12 mouse cellular contexts compared by ENCODE assay signal in the genomic region with DNA sequence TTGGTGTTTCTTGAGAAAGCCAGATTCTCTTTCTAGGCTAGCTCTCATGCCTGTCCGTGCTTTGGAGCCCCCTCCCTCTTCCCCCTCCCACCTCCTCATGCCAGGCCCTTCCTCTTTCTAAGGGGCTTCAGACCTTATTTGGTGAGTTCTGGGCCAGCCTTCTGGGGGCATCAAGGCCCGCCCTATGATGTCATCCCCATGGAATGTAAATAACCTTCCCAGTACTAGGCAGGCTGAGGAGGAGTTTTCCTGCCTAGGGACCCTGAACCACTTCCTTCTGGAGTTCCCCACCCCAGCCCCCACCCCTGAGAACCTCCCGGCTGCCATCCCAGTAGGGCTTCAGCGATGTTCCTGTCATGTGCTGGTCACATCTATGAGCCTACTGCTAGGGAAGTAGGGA. TPM values are rescaled to one million over a fixed set of nuclear protein-coding genes. Genes with fewer than 3 reads are reported as not detected.
DNase-seq lines count a peak whose midpoint lies in the region; ATAC-seq and TF ChIP-seq lines count a peak whose summit lies in the region.
"Had no signal": no experiment of that assay in that cellular context is flagged by ENCODE, and none has a peak within 500 bp of the region (broad histone marks: within the 10 kb centered on the region; RNA-seq: fewer than 3 reads in every experiment).

No protein-coding gene starts in this region.

- peak overlapping the region; percentile 90 for H3K27ac ChIP-seq in heart, embryonic 12.5 days (ENCODE audit: poor library complexity, severe bottlenecking)
- H3K27ac ChIP-seq in spleen, adult 2 months (ENCODE audit: insufficient read depth, low read length): 0 out of 2 replicates have a peak overlapping the region, but pooled peaks have one; percentile 3
- H3K27ac ChIP-seq in limb, embryonic 15.5 days: peak overlapping the region; percentile 62; the same call in 1 of the 2 replicates

- 10% methylated on average over 4 of the region's 4 CpGs for WGBS in heart, embryonic 12.5 days
- whole genome bisulfite sequencing in spleen, adult 2 months: 83% methylated on average over 4 of the region's 4 CpGs
- WGBS in limb, embryonic 15.5 days: 46% methylated on average over 4 of the region's 4 CpGs

- no peak for DNase-seq in heart, adult 18-20 months
- DNase-seq in spleen, adult 2 months (ENCODE audit: low read depth in 1 of 2, low spot score in 2 of 2): no peak
- DNase-seq in spleen, postnatal 4 days (ENCODE audit: low spot score in 2 of 2): no peak
- DNase-seq in yolk sac, embryonic 10.5 days (ENCODE audit: low spot score): peak; percentile 78
- no peak for DNase-seq in right cerebral cortex, adult 2 months (ENCODE audit: low spot score in 2 of 2)
- no peak for DNase-seq in left cerebral cortex, postnatal 10 days (ENCODE audit: extremely low spot score in 1 of 2, low spot score in 2 of 2)
- DNase-seq: adrenal gland, postnatal 14 days had no signal

- H3K9ac ChIP-seq in heart, embryonic 12.5 days: peak overlapping the region; percentile 36; the same call in 1 of the 2 replicates
- H3K9ac ChIP-seq in limb, embryonic 15.5 days: no peak overlapping the region

- TF ChIP-seq POLR2A in spleen, adult 2 months (IDR thresholded peaks at IDR 0.05; ENCODE audit: low read depth, low read length): no peak

- peaks cover 72% of the 10 kb centered on the region for H3K36me3 ChIP-seq in heart, embryonic 12.5 days
- peaks cover 36% of the 10 kb centered on the region for H3K36me3 ChIP-seq in spleen, adult 2 months (ENCODE audit: control insufficient read depth, insufficient read depth, low read length)
- H3K36me3 ChIP-seq in limb, embryonic 15.5 days: peaks cover 73% of the 10 kb centered on the region

- H3K4me3 ChIP-seq in heart, embryonic 12.5 days: no peak overlapping the region
- no peak overlapping the region for H3K4me3 ChIP-seq in spleen, adult 2 months (ENCODE audit: extremely low read depth, insufficient read depth, insufficient read length)
- H3K4me3 ChIP-seq in limb, embryonic 15.5 days: no peak overlapping the region
- H3K4me3 ChIP-seq: megakaryocyte, embryonic 14.5 days had no signal

- TF ChIP-seq CTCF in spleen, adult 2 months (IDR thresholded peaks at IDR 0.05; ENCODE audit: extremely low read depth, insufficient read depth, insufficient read length, insufficient replicate concordance): no peak

- no peaks in the 10 kb centered on the region for H3K27me3 ChIP-seq in heart, embryonic 12.5 days (replicated peaks)
- no peaks in the 10 kb centered on the region for H3K27me3 ChIP-seq in spleen, adult 2 months (ENCODE audit: control insufficient read depth, insufficient read depth, low read length)
- H3K27me3 ChIP-seq in limb, embryonic 15.5 days: no peaks in the 10 kb centered on the region
- H3K27me3 ChIP-seq: megakaryocyte, embryonic 14.5 days had no signal

- H3K9me3 ChIP-seq in heart, embryonic 12.5 days (replicated peaks): no peaks in the 10 kb centered on the region
- H3K9me3 ChIP-seq in limb, embryonic 15.5 days: no peaks in the 10 kb centered on the region

- H3K4me1 ChIP-seq in heart, embryonic 12.5 days (replicated peaks): peaks cover 50% of the 10 kb centered on the region
- peaks cover 7% of the 10 kb centered on the region; the same call in 1 of the 2 replicates for H3K4me1 ChIP-seq in spleen, adult 2 months (ENCODE audit: control insufficient read depth, insufficient read depth, insufficient read length)
- peaks cover 44% of the 10 kb centered on the region for H3K4me1 ChIP-seq in limb, embryonic 15.5 days

- intact Hi-C loops in left cerebral cortex, postnatal 10 days (cut with DNase I): no loop called here

- ATAC-seq in heart, embryonic 12.5 days (ENCODE audit: insufficient number of reproducible peaks, low FRiP score): 0 out of 2 replicates have a peak, but pooled peaks have one; percentile 9
- no peak for ATAC-seq in limb, embryonic 15.5 days (ENCODE audit: insufficient number of reproducible peaks, low FRiP score, low TSS enrichment, low read depth)

- H3K4me2 ChIP-seq in heart, embryonic 12.5 days: peak overlapping the region; percentile 80
- no peak overlapping the region for H3K4me2 ChIP-seq in limb, embryonic 15.5 days

RNA-seq across cellular contexts. Expression of a gene that starts 1.1 kb away (rescaled TPM):
- 0.18 TPM in 1 of 2 replicates, not detected in the other for polyA plus RNA-seq in heart, embryonic 12.5 days (2016; fragmentation: Nextera tagmentation; extraction: Ambion mirVana)
- total RNA-seq in heart, adult 18-20 months (2021): not detected
- polyA plus RNA-seq in spleen, adult 2 months (2012; rRNA removed): not detected in 2 replicates
- polyA plus RNA-seq in limb, embryonic 15.5 days (2015; fragmentation: Nextera tagmentation; extraction: Ambion mirVana): not detected in 2 replicates
- total RNA-seq in left cerebral cortex, postnatal 10 days (2021): not detected
- total RNA-seq: adrenal gland, postnatal 14 days; granulocyte monocyte progenitor cell, adult 5-6 weeks; layer of hippocampus, postnatal 14 days had no signal

RNA-seq across cellular contexts. Expression of a gene that starts 2.0 kb away (rescaled TPM):
- 62.8 and 69.0 TPM in 2 replicates for polyA plus RNA-seq in heart, embryonic 12.5 days (2016; fragmentation: Nextera tagmentation; extraction: Ambion mirVana)
- 10 to 100 TPM; 29.9 to 34.5 TPM for total RNA-seq in heart, adult 18-20 months (2021)
- 58.0 and 84.5 TPM in 2 replicates for polyA plus RNA-seq in spleen, adult 2 months (2012; rRNA removed)
- polyA plus RNA-seq in limb, embryonic 15.5 days (2015; fragmentation: Nextera tagmentation; extraction: Ambion mirVana): 45.7 and 53.5 TPM in 2 replicates
- total RNA-seq in left cerebral cortex, postnatal 10 days (2021): 10 to 100 TPM; 64.1 to 72.7 TPM

RNA-seq across cellular contexts. Expression of a gene that starts 8.3 kb away (rescaled TPM):
- polyA plus RNA-seq in heart, embryonic 12.5 days (2016; fragmentation: Nextera tagmentation; extraction: Ambion mirVana): 408 and 433 TPM in 2 replicates
- total RNA-seq in heart, adult 18-20 months (2021): 1,000 to 10,000 TPM; 1,062 to 1,185 TPM
- polyA plus RNA-seq in spleen, adult 2 months (2012; rRNA removed): 1,457 and 1,736 TPM in 2 replicates
- 564 and 615 TPM in 2 replicates for polyA plus RNA-seq in limb, embryonic 15.5 days (2015; fragmentation: Nextera tagmentation; extraction: Ambion mirVana)
- total RNA-seq in left cerebral cortex, postnatal 10 days (2021): 1,000 to 10,000 TPM; 1,077 to 1,083 TPM

RNA-seq across cellular contexts. Expression of a gene that starts 17.0 kb away (rescaled TPM):
- polyA plus RNA-seq in heart, embryonic 12.5 days (2016; fragmentation: Nextera tagmentation; extraction: Ambion mirVana): 36.0 and 36.1 TPM in 2 replicates
- total RNA-seq in heart, adult 18-20 months (2021): 10 to 100 TPM; 16.5 to 16.9 TPM
- 36.1 and 45.8 TPM in 2 replicates for polyA plus RNA-seq in spleen, adult 2 months (2012; rRNA removed)
- polyA plus RNA-seq in limb, embryonic 15.5 days (2015; fragmentation: Nextera tagmentation; extraction: Ambion mirVana): 48.0 and 50.6 TPM in 2 replicates
- 10 to 100 TPM; 24.3 to 25.8 TPM for total RNA-seq in left cerebral cortex, postnatal 10 days (2021)

RNA-seq across cellular contexts. Expression of a gene that starts 17.1 kb away (rescaled TPM):
- polyA plus RNA-seq in heart, embryonic 12.5 days (2016; fragmentation: Nextera tagmentation; extraction: Ambion mirVana): 3.9 and 4.9 TPM in 2 replicates
- 1 to 10 TPM; 7.1 to 8.8 TPM for total RNA-seq in heart, adult 18-20 months (2021)
- polyA plus RNA-seq in spleen, adult 2 months (2012; rRNA removed): not detected in 2 replicates
- polyA plus RNA-seq in limb, embryonic 15.5 days (2015; fragmentation: Nextera tagmentation; extraction: Ambion mirVana): 0.41 and 1.3 TPM in 2 replicates
- total RNA-seq in left cerebral cortex, postnatal 10 days (2021): not detected
- total RNA-seq: adrenal gland, postnatal 14 days; granulocyte monocyte progenitor cell, adult 5-6 weeks had no signal

Comparison
In these comparisons a context has a peak if more than half of its experiments do, and no peak if none do; other contexts are left out.
1. H3K27ac ChIP-seq: peak in every context shown above with its lines; median percentile 90 in heart, embryonic 12.5 days; 62 in limb, embryonic 15.5 days; 3 in spleen, adult 2 months.